Mouse (Mus musculus) limb, embryonic 10.5 days (tissue): ENCODE data around the gene Tmem269. TPM values are rescaled to one million over a fixed set of nuclear protein-coding genes. Genes with fewer than 3 reads are reported as not detected.

Experiments used
- DNase-seq: peaks from one replicate; pipeline ENCODE4 v3.0.0-alpha.2; 2017; ENCODE audit warnings: low spot score
- H3K27ac ChIP-seq: fragments of 300-500 bp; sonication (generic); 2 replicates; pipeline ENCODE4 v1.5.1; 2016; ENCODE audit warnings: mild to moderate bottlenecking
- H3K27me3 ChIP-seq: fragments of 300-500 bp; sonication (generic); 2 replicates; pipeline ENCODE4 v1.6.1; 2016; ENCODE audit warnings: low read depth, mild to moderate bottlenecking; ENCODE audit not compliant: poor library complexity, severe bottlenecking
- H3K36me3 ChIP-seq: fragments of 300-500 bp; sonication (generic); 2 replicates; pipeline ENCODE4 v1.6.1; 2016; ENCODE audit warnings: mild to moderate bottlenecking, moderate library complexity
- H3K4me1 ChIP-seq: fragments of 300-500 bp; sonication (generic); 2 replicates; pipeline ENCODE4 v1.6.1; 2016
- H3K4me3 ChIP-seq: fragments of 300-500 bp; sonication (generic); 2 replicates; pipeline ENCODE4 v1.5.1; 2016; ENCODE audit warnings: mild to moderate bottlenecking, moderate library complexity
- H3K9me3 ChIP-seq: fragments of 300-500 bp; sonication (generic); replicated peaks from 2 replicates; pipeline ENCODE4 v1.6.1; 2016; ENCODE audit warnings: mild to moderate bottlenecking
- WGBS: fragments of 180-500 bp; shearing (Covaris S2); methylation state at CpG from one replicate; pipeline ENCODE4 v1.1.7; 2016; 5-methylcytosine and 5-hydroxymethylcytosine counted together
- polyA plus RNA-seq: library from polyadenylated mRNA; unstranded; fragments of >200 nt; fragmentation: Nextera tagmentation; extraction: Ambion mirVana; gene quantifications from 2 replicates; pipeline ENCODE4 v1.2.1, GENCODE M21; 2016

Gene Tmem269
- polyA plus RNA-seq = not detected in 2 replicates

GRCm38 (mm10) chr4:119218169-119218568, at the start of gene Tmem269:
Gene Tmem269 (minus strand): TSS chr4:119218217.
- Histone ChIP-seq H3K9me3 (no peaks in the 10 kb centered on the region), H3K4me1 (peaks cover 6% of the 10 kb centered on the region), H3K36me3 (peaks cover 7% of the 10 kb centered on the region), H3K4me3 (no peak within 1 kb of the TSS), H3K27ac (no peak within 1 kb of the TSS), H3K27me3 (0 out of 2 replicates have a peak, but pooled peaks cover 11% of the 10 kb centered on the region)
- WGBS = 14% methylated on average over 11 of the region's 11 CpGs
- DNase-seq = no peak

GRCm38 (mm10) chr4:119266606-119267005, 48.6 kb upstream of the Tmem269 start:
- Histone ChIP-seq H3K9me3 (no peaks in the 10 kb centered on the region), H3K27me3 (no peaks in the 10 kb centered on the region), H3K4me1 (no peaks in the 10 kb centered on the region; the same call in 1 of the 2 replicates), H3K27ac (no peak overlapping the region), H3K36me3 (peaks cover 30% of the 10 kb centered on the region), H3K4me3 (no peak overlapping the region)
- no peak for DNase-seq
- WGBS = 81% methylated on average over 13 of the region's 13 CpGs

GRCm38 (mm10) chr4:119263459-119263858, 45.4 kb upstream of the Tmem269 start:
- Histone ChIP-seq H3K4me3 (no peak overlapping the region), H3K27me3 (no peaks in the 10 kb centered on the region), H3K9me3 (no peaks in the 10 kb centered on the region), H3K27ac (no peak overlapping the region), H3K4me1 (peaks cover 14% of the 10 kb centered on the region), H3K36me3 (no peaks in the 10 kb centered on the region)
- WGBS = 85% methylated on average over 3 of the region's 3 CpGs
- no peak for DNase-seq

GRCm38 (mm10) chr4:119262483-119262882, 44.5 kb upstream of the Tmem269 start:
- H3K27me3 ChIP-seq = no peaks in the 10 kb centered on the region
- H3K9me3 ChIP-seq = no peaks in the 10 kb centered on the region
- H3K27ac ChIP-seq = no peak overlapping the region
- H3K36me3 ChIP-seq = no peaks in the 10 kb centered on the region
- H3K4me1 ChIP-seq = peaks cover 15% of the 10 kb centered on the region
- no peak for DNase-seq
- WGBS = 88% methylated on average over 5 of the region's 5 CpGs
- no peak overlapping the region for H3K4me3 ChIP-seq

GRCm38 (mm10) chr4:119261087-119261713, 43.2 kb upstream of the Tmem269 start:
- Histone ChIP-seq H3K27me3 (no peaks in the 10 kb centered on the region), H3K36me3 (no peaks in the 10 kb centered on the region), H3K4me3 (no peak overlapping the region), H3K4me1 (peaks cover 18% of the 10 kb centered on the region), H3K9me3 (no peaks in the 10 kb centered on the region), H3K27ac (no peak overlapping the region)
- DNase-seq = no peak
- WGBS = 50% methylated on average over 7 of the region's 7 CpGs

- no peak overlapping the region for H3K4me3 ChIP-seq
- no peaks in the 10 kb centered on the region for H3K27me3 ChIP-seq
- H3K4me1 ChIP-seq = peaks cover 22% of the 10 kb centered on the region
- H3K9me3 ChIP-seq = no peaks in the 10 kb centered on the region
- 80% methylated on average over 15 of the region's 15 CpGs for WGBS
- no peak overlapping the region for H3K27ac ChIP-seq
- no peak for DNase-seq
- H3K36me3 ChIP-seq = no peaks in the 10 kb centered on the region
Observed at GRCm38 (mm10) chr4:119259344-119260254, 41.6 kb upstream of the Tmem269 start.

- Histone ChIP-seq H3K36me3 (no peaks in the 10 kb centered on the region), H3K27ac (0 out of 2 replicates have a peak overlapping the region, but pooled peaks have one; percentile 6), H3K4me3 (no peak overlapping the region), H3K4me1 (peaks cover 32% of the 10 kb centered on the region), H3K9me3 (no peaks in the 10 kb centered on the region), H3K27me3 (no peaks in the 10 kb centered on the region)
- no peak for DNase-seq
- WGBS = 83% methylated on average over 6 of the region's 6 CpGs
Observed at GRCm38 (mm10) chr4:119257083-119257482, 39.1 kb upstream of the Tmem269 start.

GRCm38 (mm10) chr4:119255351-119255750, 37.3 kb upstream of the Tmem269 start, which contains the start of gene Cldn19:
Gene Cldn19 (plus strand): TSS chr4:119255414.
- Histone ChIP-seq H3K27ac (peak within 1 kb of the TSS; percentile 71; the same call in 1 of the 2 replicates), H3K36me3 (no peaks in the 10 kb centered on the region), H3K9me3 (no peaks in the 10 kb centered on the region), H3K4me3 (no peak within 1 kb of the TSS), H3K27me3 (no peaks in the 10 kb centered on the region), H3K4me1 (peaks cover 21% of the 10 kb centered on the region)
- DNase-seq = no peak
- 79% methylated on average over 12 of the region's 12 CpGs for WGBS

- peaks cover 19% of the 10 kb centered on the region for H3K4me1 ChIP-seq
- peak overlapping the region; percentile 71; the same call in 1 of the 2 replicates for H3K27ac ChIP-seq
- H3K36me3 ChIP-seq = no peaks in the 10 kb centered on the region
- no peak overlapping the region for H3K4me3 ChIP-seq
- H3K27me3 ChIP-seq = no peaks in the 10 kb centered on the region
- no peak for DNase-seq
- no peaks in the 10 kb centered on the region for H3K9me3 ChIP-seq
- WGBS = 42% methylated on average over 9 of the region's 9 CpGs
Observed at GRCm38 (mm10) chr4:119254012-119254618, 36.1 kb upstream of the Tmem269 start.

- Histone ChIP-seq H3K27ac (no peak overlapping the region), H3K4me3 (no peak overlapping the region), H3K27me3 (no peaks in the 10 kb centered on the region), H3K4me1 (peaks cover 22% of the 10 kb centered on the region), H3K9me3 (no peaks in the 10 kb centered on the region), H3K36me3 (peaks cover 14% of the 10 kb centered on the region)
- 60% methylated on average over 7 of the region's 7 CpGs for WGBS
- no peak for DNase-seq
Observed at GRCm38 (mm10) chr4:119252025-119252808, 34.2 kb upstream of the Tmem269 start.

GRCm38 (mm10) chr4:119248407-119248965, 30.5 kb upstream of the Tmem269 start:
- Histone ChIP-seq H3K27ac (no peak overlapping the region), H3K4me3 (no peak overlapping the region), H3K9me3 (no peaks in the 10 kb centered on the region), H3K27me3 (no peaks in the 10 kb centered on the region), H3K4me1 (peaks cover 9% of the 10 kb centered on the region; the same call in 1 of the 2 replicates), H3K36me3 (peaks cover 49% of the 10 kb centered on the region)
- WGBS = 91% methylated on average over 11 of the region's 11 CpGs
- no peak for DNase-seq
